Mouse (Mus musculus): ENCODE results near the gene Hyal2. TPM values are rescaled to one million over a fixed set of nuclear protein-coding genes. Genes with fewer than 3 reads are reported as not detected.

Hyal2 gene
- polyA plus RNA-seq, 1 experiment from 2014 or later: 81.0 TPM

GRCm38 (mm10) chr9:107575579-107576356 is 8.0 kb downstream of the Hyal2 start:
- H3K9me3 ChIP-seq: no peaks in the 10 kb centered on the region
- no peak overlapping the region for H3K9ac ChIP-seq
- H3K4me2 ChIP-seq (replicated peaks): peak overlapping the region; percentile 1; the same call in 1 of the 2 replicates
- H3K36me3 ChIP-seq: peaks cover 22% of the 10 kb centered on the region
- 61% methylated on average over 14 of the region's 14 CpGs for WGBS
- H3K4me1 ChIP-seq (replicated peaks): peaks cover 38% of the 10 kb centered on the region
- no peaks in the 10 kb centered on the region for H3K27me3 ChIP-seq (replicated peaks)
- no peak overlapping the region for H3K4me3 ChIP-seq (replicated peaks)
- peak overlapping the region; percentile 59 for H3K27ac ChIP-seq
- peak; percentile 75 for ATAC-seq

DNA sequence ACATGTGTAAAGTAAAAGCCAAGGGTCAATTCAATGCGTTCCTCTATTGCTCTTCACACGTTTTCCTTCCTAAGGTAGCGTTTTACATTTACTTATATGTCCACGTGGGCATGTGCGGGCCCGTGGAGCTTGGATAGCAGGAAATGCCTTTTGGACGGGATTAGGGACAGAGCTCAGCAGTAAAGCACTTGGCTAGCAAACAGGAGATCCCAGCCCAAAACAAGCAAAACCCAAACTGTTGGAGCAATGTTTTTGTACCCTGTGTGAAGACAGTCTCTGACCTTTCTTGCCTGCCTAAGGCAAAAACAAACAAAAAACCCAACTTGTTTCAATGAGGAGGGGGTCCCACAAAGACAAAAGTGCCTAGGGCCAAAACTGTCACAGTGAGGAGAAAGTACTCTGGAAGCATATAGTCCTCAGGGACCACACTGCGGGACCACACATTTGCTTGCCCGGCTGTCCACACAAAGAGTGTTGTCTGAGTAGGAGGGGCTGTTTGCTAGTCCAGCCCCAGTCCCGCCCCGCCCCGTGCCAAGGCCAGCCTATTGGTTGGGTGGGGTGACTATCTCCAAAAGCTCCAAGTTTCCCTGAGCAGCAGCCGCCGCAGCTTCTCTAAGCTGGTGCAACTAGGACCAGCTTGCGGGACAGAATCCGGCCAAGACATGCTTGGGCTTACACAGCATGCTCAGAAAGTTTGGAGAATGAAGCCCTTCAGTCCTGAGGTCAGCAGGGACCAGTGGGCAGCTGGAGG is 8.8 kb downstream of the Hyal2 start, which contains the start of gene Hyal1:
Gene Hyal1, plus strand, starts transcription at position 571 of the 751 bp plus-strand sequence.
- Histone ChIP-seq H3K4me3 (replicated peaks) (peak within 1 kb of the TSS; percentile 36), H3K4me1 (replicated peaks) (peaks cover 36% of the 10 kb centered on the region), H3K27me3 (replicated peaks) (no peaks in the 10 kb centered on the region), H3K27ac (peak within 1 kb of the TSS; percentile 59), H3K4me2 (replicated peaks) (peak within 1 kb of the TSS; percentile 67), H3K9me3 (no peaks in the 10 kb centered on the region), H3K9ac (peak within 1 kb of the TSS; percentile 50), H3K36me3 (peaks cover 17% of the 10 kb centered on the region)
- peak; percentile 74 for ATAC-seq
- WGBS: 18% methylated on average over 16 of the region's 16 CpGs

- H3K4me1 ChIP-seq (replicated peaks): peaks cover 36% of the 10 kb centered on the region
These were observed 10.1 kb downstream of the Hyal2 start for GRCm38 (mm10) chr9:107577871-107578270.

DNA sequence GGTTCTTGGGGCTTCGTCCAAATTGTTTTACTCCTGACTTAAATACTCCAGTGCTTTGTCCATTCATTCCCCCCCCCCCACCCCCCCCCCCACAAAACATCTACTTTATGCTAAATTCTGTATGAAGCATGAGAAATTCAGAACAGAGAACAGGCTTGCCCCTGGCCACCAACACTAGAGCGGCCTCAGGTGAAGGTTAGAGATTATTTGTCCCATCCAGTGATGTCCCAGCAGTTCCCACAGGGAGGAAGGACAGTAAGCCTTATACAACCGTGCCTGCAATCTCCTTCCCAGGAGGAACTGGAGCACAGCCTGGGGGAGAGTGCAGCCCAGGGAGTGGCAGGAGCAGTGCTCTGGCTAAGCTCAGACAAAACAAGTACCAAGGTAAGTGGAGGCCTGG is 10.8 kb downstream of the Hyal2 start, which contains the start of gene Naa80:
Gene Naa80, plus strand, starts transcription at position 301 of the 400 bp plus-strand sequence.
- 0 out of 2 replicates have a peak within 1 kb of the TSS, but pooled peaks have one; percentile 8 for H3K9ac ChIP-seq
- WGBS: 69% methylated on average over 3 of the region's 3 CpGs
- no peak within 1 kb of the TSS for H3K4me2 ChIP-seq (replicated peaks)

More at GRCm38 (mm10) chr9:107577871-107578270, 10.1 kb downstream of the Hyal2 start:
- 0 out of 2 replicates have a peak overlapping the region, but pooled peaks have one; percentile 8 for H3K9ac ChIP-seq
- no peak for ATAC-seq
- H3K9me3 ChIP-seq: no peaks in the 10 kb centered on the region
- H3K27ac ChIP-seq: no peak overlapping the region
- H3K4me3 ChIP-seq (replicated peaks): no peak overlapping the region
- no peaks in the 10 kb centered on the region for H3K27me3 ChIP-seq (replicated peaks)
- H3K4me2 ChIP-seq (replicated peaks): no peak overlapping the region
- WGBS: 90% methylated on average over 10 of the region's 10 CpGs
- peaks cover 8% of the 10 kb centered on the region for H3K36me3 ChIP-seq

GRCm38 (mm10) chr9:107579023-107579900 is 11.5 kb downstream of the Hyal2 start:
- Histone ChIP-seq H3K4me1 (replicated peaks) (peaks cover 36% of the 10 kb centered on the region), H3K9me3 (no peaks in the 10 kb centered on the region), H3K4me2 (replicated peaks) (no peak overlapping the region), H3K4me3 (replicated peaks) (no peak overlapping the region), H3K9ac (no peak overlapping the region), H3K36me3 (peaks cover 12% of the 10 kb centered on the region), H3K27me3 (replicated peaks) (no peaks in the 10 kb centered on the region), H3K27ac (no peak overlapping the region; the same call in 1 of the 2 replicates)
- no peak for ATAC-seq
- WGBS: 96% methylated on average over 14 of the region's 14 CpGs

More for the DNA sequence above, 10.8 kb downstream of the Hyal2 start, which contains the start of gene Naa80:
- H3K4me3 ChIP-seq (replicated peaks): no peak within 1 kb of the TSS
- no peak for ATAC-seq
- H3K9me3 ChIP-seq: no peaks in the 10 kb centered on the region
- H3K4me1 ChIP-seq (replicated peaks): peaks cover 36% of the 10 kb centered on the region
- no peaks in the 10 kb centered on the region for H3K27me3 ChIP-seq (replicated peaks)
- peaks cover 10% of the 10 kb centered on the region for H3K36me3 ChIP-seq
- H3K27ac ChIP-seq: no peak within 1 kb of the TSS; the same call in 1 of the 2 replicates

- peak within 1 kb of the TSS; percentile 71 for H3K9ac ChIP-seq
- H3K4me2 ChIP-seq (replicated peaks): peak within 1 kb of the TSS; percentile 86
- H3K27ac ChIP-seq: peak within 1 kb of the TSS; percentile 90
- peaks cover 36% of the 10 kb centered on the region for H3K4me1 ChIP-seq (replicated peaks)
- under 1% methylated on average over 32 of the region's 32 CpGs for WGBS
- peak within 1 kb of the TSS; percentile 57 for H3K4me3 ChIP-seq (replicated peaks)
- no peaks in the 10 kb centered on the region for H3K27me3 ChIP-seq (replicated peaks)
- ATAC-seq: peak; percentile 81
- H3K36me3 ChIP-seq: peaks cover 9% of the 10 kb centered on the region
- no peaks in the 10 kb centered on the region for H3K9me3 ChIP-seq
These were observed 13.0 kb downstream of the Hyal2 start, which contains the start of gene Hyal3 for GRCm38 (mm10) chr9:107580501-107581317. Gene Hyal3, plus strand, starts transcription at chr9:107580818.

GRCm38 (mm10) chr9:107581584-107581983 is 13.8 kb downstream of the Hyal2 start:
- Histone ChIP-seq H3K27me3 (replicated peaks) (no peaks in the 10 kb centered on the region), H3K9ac (peak overlapping the region; percentile 71), H3K36me3 (peaks cover 9% of the 10 kb centered on the region), H3K27ac (peak overlapping the region; percentile 90; the same call in 1 of the 2 replicates), H3K4me3 (replicated peaks) (peak overlapping the region; percentile 57), H3K9me3 (no peaks in the 10 kb centered on the region), H3K4me1 (replicated peaks) (peaks cover 29% of the 10 kb centered on the region), H3K4me2 (replicated peaks) (peak overlapping the region; percentile 86)
- WGBS: 70% methylated on average over 4 of the region's 4 CpGs
- no peak for ATAC-seq

DNA sequence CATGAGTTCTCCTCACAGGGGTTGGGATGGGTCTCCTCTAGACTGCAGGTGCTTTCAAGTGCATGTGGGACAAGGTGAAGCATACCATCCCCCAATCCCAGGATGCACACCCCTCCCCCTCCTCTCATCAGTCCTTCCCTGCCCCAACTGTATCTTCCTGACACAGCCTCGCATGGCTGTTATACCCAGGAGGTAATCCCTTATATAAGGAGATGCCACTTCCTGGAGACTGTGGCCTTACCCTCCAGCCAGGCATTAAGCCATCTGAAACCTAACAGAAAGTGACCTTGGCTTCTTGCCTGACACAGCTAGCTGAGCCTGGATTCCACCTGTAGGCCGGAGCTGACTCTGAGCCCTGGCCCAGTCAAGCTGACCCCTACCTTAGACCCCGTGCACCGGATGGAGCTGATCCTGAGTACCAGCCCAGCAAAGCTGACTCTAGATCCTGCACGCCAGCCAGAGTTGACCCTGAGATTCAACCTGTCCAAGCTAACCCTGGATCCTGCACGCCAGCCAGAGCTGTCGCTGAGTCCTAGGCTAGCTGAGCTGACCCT is 14.8 kb downstream of the Hyal2 start:
- Histone ChIP-seq H3K36me3 (peaks cover 9% of the 10 kb centered on the region), H3K27me3 (replicated peaks) (no peaks in the 10 kb centered on the region), H3K9me3 (no peaks in the 10 kb centered on the region), H3K4me3 (replicated peaks) (no peak overlapping the region), H3K9ac (peak overlapping the region; percentile 6; the same call in 1 of the 2 replicates), H3K4me1 (replicated peaks) (peaks cover 21% of the 10 kb centered on the region), H3K4me2 (replicated peaks) (no peak overlapping the region), H3K27ac (no peak overlapping the region)
- WGBS: 86% methylated on average over 7 of the region's 7 CpGs
- ATAC-seq: no peak

GRCm38 (mm10) chr9:107583174-107583573 is 15.4 kb downstream of the Hyal2 start:
- no peak overlapping the region for H3K4me2 ChIP-seq (replicated peaks)

DNA sequence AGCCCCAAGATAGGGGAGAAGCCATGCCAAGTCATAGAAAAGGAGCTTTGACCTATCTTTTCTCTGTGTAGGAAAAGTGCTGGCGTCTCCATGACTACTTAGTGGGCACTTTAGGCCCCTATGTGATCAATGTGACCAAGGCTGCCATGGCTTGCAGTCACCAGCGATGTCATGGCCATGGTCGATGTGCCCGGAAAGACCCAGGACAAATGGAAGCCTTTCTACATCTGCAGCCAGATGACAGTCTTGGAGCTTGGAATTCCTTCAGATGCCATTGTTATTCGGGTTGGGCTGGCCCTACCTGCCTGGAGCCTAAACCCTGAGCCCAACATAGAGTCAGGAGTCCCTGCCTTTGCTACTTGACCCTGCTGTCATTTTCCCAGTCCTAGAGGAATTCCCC is 18.8 kb downstream of the Hyal2 start:
- no peak for ATAC-seq
- Histone ChIP-seq H3K36me3 (peaks cover 26% of the 10 kb centered on the region), H3K4me1 (replicated peaks) (peaks cover 38% of the 10 kb centered on the region), H3K9me3 (no peaks in the 10 kb centered on the region), H3K27me3 (replicated peaks) (no peaks in the 10 kb centered on the region), H3K9ac (no peak overlapping the region), H3K4me2 (replicated peaks) (no peak overlapping the region; the same call in 1 of the 2 replicates), H3K27ac (peak overlapping the region; percentile 79), H3K4me3 (replicated peaks) (no peak overlapping the region)
- 89% methylated on average over 5 of the region's 5 CpGs for WGBS

More at GRCm38 (mm10) chr9:107583174-107583573, 15.4 kb downstream of the Hyal2 start:
- WGBS: 92% methylated on average over 14 of the region's 14 CpGs
- H3K9me3 ChIP-seq: no peaks in the 10 kb centered on the region
- H3K36me3 ChIP-seq: peaks cover 9% of the 10 kb centered on the region
- H3K4me3 ChIP-seq (replicated peaks): no peak overlapping the region
- no peak overlapping the region for H3K27ac ChIP-seq
- peaks cover 22% of the 10 kb centered on the region for H3K4me1 ChIP-seq (replicated peaks)
- no peak overlapping the region for H3K9ac ChIP-seq
- ATAC-seq: no peak
- H3K27me3 ChIP-seq (replicated peaks): no peaks in the 10 kb centered on the region

All from intestine, embryonic 15.5 days (tissue).